Mouse (Mus musculus) heart, adult 11 months (tissue): ENCODE data around the gene Ruvbl1.

Source experiments
- DNase-seq: peaks from one replicate; pipeline ENCODE4 v3.0.0; 2022

The Ruvbl1 gene

DNA sequence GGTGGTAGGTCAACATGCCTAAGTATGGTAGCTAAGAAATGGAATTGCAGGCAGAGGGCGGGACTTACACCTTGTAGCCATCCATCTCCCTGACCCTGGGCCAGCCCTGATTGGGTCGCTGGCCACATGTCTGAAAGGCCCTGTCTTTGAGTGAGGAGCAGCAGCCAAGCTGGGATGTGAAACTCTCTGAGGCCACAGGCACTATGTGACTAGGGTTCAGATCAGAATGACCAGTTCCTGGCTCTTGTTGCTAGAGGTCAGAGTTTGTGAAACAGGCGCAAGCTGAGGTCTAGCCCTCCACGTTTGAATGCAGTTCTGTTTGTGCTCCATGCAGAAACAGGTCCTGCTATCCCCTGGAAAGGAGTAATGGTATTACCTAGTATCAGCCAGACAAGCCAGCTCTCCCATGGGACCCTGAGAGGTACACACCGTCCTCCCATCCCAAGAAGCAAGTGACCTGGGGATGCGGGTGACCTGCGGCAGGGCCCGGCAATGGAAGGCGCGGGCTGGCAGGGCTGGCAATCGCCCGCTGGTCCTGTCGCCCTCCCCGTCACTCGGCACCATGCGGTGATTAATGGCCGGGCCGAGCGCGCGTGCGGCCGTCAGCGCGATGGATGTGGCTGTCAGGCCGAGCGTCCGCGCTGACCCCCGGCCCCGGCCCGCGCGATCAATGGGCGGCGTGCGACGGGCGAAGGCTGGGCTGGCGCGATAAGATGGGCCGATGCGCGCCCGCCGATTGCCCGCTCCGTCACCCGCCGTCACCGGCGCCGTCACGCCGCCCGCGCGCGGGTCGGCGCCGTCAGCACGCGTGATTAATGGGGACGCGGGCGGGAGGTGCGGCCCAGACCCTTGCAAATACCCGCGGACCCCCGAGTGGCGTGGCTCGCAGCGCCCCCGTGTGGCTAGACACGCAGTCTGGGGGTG lies 34.5 kb downstream of the Ruvbl1 start:
- peak; percentile 94 for DNase-seq

DNA sequence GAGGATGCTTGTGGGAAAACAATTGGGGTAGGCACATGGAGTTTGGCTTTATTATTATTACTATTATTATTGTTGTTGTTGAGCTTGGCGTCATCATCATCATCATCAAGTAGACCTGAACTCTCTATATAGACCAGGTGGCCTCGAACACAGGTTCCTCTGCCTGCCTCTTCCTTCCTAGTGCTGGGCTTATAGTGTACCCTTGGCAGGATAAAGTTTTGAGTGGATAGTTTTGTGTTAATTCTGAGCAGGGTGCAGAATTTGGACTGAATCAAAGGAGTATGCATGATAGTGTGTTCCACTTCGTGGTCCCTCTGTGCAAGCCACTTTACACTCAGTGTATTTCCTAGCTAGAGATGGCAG lies 35.2 kb downstream of the Ruvbl1 start:
- DNase-seq = no peak

DNA sequence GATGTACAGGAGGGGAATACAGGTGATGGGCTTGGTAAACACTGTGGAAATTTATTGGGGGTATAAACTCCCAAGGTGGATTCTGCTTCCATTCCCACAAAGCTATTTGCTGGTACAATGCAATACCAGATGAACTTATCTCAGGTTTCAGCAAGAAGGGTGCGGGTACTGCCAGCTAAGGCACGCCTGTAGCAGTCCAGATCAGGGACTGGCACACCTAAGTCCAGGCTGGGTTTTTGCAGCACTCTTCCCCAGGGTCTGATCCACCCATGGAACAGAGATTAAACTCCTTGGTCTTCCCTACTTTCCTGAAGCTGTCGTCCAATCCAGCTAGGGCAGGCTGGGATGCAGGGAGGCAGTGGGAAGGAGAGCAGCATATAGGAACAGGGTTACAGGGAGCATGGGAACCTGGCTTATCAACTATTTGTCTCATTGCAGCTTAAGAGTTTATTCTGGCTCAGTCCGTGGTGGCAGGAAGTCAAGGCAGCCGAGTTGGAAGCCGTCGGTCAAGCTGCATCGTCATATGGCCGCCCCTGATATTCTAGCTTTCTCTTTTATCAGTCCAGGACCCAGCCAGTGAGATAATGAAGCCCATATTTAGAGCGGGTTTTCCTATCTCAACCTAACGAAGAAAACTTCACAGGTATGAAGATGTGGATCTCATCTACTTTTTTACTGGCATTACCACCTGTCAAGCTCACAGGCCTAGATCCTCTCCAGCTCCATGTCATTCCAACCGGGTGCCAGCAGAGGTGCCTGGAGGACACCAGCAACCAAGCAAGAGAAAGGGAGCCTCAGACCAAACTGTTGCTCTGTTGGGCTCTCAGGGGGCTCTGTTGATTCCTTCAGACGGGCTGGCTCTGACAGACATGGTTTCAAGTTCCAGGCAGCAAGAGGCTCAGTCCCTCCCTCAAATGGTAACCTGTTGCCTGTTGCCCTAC lies 37.1 kb downstream of the Ruvbl1 start:
- DNase-seq = peak; percentile 91

DNA sequence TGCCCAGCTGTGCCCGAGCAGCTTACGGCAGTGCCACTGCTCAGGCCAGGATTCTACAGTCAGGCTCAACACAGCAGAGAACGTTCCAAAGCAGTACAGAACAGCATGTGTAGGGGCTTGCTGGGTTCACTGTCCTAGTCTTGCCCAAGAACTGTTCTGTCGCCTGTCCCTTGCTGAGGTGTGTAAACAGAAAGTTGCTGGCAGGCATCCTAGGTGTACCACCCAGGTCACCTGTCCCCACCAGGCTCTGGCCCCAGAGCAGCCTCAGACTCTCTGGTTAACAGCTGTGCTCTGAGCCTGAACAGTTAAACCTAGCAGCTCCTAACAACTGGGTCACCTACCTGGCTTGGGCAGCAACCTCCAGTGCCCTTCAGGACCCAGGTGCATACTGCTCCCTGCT lies 37.8 kb downstream of the Ruvbl1 start:
- no peak for DNase-seq

DNA sequence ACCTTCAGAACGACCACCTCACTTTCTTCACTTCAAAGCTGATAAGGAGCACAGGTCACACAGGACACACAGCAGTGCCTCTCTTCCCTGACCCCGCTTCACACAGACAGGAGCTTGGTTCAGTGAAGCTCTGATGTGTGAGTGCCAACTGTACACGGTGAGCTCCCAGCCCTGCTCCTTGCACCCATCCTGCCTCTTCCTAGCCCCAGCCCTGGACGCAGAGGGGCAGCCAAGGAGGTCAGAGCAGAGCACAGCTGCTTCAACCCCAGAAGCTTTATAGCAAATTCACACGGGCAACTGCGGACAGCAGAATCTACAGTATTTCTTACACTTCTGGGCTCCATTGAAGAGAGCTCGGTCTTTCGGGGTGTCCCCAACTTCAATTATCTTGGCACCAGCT lies 48.8 kb downstream of the Ruvbl1 start:
- peak; percentile 85 for DNase-seq

DNA sequence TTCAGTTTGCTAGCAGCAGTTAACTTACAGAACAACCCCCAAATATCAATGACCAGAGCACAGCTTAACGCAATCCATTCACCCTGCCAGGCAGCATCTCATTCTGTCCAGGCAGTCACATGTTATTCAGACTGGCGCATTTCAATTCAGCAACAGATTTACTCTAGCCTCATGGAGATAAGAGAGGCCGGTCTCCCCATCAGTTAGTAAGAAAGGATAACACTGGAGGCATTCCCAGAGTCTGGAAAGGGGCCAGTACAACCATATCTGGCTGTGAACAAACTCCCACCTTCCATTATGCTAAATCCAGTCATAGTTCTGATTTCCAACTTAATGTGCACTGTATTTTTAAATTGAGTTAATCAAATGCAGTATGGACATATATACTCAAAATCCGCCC lies 49.3 kb downstream of the Ruvbl1 start:
- DNase-seq = peak; percentile 86

DNA sequence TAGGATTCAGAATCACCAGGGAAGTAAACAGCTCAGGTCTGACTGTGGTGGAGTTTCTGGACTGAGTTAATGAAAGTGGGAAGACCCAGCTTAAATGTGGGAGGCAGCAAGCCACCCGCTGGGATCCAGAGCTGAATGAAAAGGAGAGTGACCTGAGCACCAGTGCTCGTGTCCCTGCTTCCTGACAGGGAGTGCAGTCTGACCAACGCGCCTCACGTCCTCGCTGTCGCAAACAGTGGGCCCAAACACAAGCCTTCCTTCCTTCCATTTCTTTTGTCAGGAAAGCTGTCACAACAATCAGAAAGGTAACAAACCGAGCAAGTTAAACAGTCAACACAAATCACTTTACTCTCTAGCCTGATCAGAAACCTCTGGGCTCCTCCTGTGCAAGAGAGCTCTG lies 50.8 kb downstream of the Ruvbl1 start:
- peak; percentile 86 for DNase-seq

DNA sequence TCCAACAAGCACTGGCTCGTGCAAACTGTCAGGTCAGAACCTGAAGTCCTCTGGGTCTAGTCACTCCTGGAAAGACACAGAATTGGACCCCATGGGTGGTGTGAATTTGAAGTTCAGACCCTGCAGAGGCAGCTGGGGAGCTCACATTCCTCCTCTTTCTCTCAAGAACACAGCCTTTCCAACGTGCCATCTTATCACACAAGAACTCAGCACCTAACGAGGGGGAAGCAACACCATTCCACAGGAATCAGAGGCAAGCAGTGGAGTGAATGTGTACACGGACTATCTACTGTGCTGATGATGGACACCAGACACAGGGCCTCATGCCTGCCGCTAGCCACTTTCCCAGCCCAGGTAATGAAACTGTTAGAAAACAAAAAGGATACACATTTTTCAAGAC lies 51.5 kb downstream of the Ruvbl1 start:
- peak; percentile 83 for DNase-seq

DNA sequence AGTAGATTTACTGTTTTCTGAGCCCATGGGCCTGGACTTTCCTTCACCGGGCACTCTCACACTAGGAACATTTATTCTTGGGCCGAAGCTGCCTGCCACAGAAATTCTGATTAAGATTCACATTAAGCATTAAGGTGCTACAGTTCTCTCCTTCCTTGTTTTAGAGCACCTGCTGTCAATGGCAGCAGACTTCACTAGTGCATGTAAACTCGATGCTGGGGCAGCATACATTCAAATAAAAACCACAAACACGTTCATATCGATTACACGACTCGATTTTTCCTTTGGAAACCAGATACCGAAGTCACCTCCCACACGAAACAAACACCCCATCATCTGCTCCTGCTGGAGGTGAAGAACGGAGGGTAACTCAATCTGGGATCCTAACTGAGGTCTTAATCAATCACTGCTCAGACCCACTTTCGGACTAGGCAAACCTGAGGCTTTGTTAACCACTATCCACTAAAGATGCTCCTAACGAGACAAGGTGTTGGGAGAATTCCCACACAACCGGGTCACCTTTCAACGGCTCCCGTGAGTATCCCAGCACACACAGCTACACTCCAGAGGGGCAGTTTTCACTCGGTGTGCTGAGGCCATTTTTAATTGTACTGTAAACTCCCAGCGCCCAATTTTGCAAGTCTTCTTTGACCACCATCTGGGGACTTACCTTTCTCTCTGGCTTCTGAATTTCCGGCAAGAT lies 52.6 kb downstream of the Ruvbl1 start:
- no peak for DNase-seq

DNA sequence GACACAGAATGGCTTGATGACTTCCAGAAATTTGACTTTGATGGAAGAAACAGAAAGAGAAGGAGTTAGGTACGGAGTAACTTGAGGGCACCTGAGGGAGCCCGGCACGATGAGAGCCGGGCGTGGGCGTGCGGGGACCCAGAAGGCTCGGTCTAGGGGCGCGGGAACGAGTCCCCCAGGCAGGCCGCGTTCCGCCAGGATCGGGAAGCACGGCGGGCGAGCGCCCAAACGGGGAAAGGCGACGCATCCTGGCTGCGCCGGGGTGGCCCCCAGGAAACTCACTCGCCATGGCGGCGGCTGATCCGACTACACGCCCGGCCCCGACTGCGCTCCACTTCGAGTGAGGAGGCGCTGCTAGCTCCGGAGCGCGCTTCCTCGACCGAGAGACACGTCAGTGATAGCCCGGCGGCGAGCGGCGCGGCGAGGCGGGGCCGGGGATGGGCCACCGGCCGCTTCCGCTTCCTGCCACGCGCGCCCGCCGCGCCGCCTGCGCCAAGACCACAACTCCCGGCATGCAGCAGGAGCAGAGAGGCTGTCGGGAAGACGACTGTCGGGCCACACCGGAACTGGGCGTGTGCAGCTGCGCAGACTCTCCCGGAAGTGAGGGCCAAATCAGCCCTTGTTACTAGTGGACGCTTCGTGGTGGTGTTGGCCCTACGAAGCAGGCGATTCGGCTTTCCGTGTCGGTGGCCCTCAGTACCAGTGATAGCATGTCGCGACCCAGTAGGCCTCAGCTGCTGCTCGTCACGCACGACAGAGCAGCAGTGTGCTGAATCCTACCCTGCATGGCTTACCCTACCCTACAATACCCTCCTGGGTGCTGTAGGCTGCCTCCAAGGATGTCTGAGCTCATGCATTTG lies 53.4 kb downstream of the Ruvbl1 start, which contains the start of gene Sec61a1:
TSS of gene Sec61a1 (minus strand) at position 502 of the 860 bp plus-strand sequence.
- peak; percentile 100 for DNase-seq

DNA sequence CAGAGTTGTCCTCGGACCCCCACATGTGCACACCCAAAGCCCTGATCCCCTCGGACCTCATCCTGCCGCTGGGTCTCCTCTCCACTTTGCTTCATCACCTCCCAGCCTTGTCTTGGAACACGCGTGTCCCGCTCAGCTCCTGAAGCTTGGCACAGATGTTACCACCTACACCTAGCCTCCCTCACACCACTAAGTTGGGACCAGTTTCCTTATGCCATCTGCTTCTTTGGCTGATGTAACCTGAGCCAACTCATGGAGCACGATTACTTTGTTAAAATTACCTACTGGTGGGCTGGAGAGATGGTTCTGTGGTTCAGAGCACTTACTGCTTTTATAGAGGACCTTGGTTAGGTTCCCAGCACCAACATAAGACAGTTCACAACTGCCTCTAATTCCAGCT lies 56.6 kb downstream of the Ruvbl1 start:
- DNase-seq = peak; percentile 85

DNA sequence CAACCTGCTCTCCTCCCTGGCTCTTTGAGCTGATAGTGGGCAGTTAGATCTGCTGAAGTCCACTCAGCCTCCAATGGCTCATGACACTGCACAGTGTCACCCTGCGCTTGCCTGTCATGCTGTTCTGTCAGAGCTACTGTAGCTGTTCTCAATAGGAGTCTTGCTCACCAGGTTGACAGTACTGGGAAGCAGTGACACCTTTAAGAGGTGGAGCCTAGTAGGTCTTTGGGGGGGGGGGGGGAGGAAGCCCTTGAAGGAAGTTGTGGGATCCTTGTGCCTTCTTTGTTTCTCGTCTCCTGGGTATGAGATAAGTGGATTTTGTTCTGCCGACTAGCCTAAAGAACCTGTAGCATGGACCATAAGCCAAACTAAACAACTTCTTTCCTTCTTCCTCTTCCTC lies 57.4 kb downstream of the Ruvbl1 start:
- DNase-seq = no peak

DNA sequence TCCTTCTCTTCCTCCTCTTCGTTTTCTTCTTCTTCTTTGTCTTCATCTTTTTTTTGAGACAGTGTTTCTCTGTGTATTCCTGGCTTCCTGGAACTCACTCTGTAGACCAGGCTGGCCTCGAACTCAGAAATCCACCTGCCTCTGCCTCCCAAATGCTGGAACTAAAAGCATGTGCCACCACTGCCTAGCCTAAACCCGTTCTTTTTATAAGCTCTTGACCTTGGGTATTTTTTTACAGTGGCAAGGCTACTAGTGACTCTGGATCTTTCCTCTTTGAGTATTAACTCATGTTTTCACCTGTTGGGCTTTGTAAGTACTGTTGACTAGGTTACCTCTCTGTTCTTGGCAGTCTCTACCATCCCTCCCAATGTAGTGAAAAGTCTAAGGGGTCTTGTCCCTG lies 57.8 kb downstream of the Ruvbl1 start:
- no peak for DNase-seq

DNA sequence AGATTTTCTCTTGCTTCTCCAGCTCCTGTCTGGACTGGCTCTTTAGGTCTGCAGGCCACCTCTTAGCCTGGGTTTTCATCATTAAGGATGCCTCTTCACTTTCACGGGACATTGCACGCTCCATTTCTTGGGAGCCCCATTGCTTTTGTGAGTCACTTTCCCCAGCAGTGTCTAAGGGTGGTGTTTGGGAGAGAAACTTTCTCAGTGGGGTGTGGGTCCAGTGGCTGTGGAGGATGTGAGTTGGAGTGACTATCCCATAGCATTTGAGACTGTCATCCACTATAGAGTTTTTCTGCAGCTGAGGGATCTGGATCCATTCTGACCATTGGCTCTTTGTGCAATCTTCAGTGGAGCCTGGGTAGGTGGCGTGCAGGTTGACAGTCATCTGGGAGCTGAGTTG lies 58.2 kb downstream of the Ruvbl1 start:
- peak; percentile 80 for DNase-seq

DNA sequence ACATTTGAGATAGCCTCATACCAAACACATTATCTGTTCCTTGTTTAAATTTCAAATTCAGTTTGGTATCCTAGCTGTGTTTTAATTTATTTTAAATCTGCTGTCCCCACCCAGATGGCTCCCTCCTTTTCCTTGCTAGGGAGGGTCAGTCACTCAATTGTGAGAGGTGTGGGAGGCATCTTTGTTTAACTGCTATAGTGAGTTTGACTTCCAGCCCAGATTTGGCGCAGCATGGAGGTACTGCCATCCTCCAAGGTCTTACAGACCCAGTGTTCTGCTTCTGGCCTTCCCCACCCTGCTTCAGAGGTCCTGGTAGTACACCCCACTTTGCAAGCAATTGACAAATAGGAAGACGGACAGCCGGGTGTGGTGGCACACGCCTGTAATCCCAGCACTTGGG lies 58.8 kb downstream of the Ruvbl1 start:
- DNase-seq = peak; percentile 17

DNA sequence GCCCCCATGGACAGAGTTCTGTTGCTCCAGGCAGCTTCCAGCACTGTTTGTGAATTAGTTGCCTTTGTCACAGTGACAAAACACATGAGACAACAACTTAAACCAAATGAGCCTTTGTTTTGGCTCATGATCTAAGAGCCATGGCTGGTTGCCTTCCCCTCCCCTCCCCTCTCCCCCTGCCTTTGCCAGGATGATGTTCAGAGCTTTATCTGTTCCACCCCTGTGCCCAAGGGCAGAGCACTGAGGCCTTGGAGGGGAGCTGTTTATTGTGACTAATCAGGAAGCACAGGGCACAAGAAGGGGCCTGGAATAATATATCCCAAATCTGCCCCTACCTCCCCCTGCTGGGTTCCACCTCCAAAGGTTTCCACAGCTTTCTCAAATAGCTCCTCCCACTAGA lies 65.1 kb downstream of the Ruvbl1 start:
- DNase-seq = peak; percentile 72

DNA sequence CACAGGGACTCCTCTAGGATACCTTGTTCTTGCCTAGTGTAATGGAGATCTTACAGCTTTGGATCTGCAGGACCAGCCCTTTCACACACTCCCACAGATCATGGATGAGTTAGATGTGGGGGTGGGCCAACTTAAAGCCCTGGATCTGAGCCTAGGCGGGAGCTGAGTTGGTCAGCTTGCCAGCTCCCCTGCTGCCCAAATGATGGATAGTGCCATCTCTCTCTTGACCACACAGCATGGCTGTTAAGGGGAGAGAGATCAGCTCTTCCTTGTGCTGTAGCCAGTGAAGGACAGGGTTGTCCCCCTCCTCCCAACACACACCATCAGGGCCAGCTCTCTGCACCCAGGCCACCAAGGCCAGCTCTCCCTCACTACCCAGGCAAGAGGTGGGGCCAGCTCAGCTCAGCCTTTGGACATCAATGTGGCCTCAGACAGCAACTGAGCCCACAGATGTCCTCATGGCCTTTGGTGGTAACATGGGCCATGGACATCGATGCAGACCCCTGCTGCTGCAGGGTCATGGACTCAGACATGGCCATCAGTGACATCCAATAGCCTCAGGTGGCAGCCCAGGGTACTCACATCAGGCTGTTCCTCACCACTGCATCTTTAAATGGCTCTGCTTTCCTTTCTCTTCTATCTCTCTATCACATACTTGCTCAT lies 75.0 kb downstream of the Ruvbl1 start:
- DNase-seq = peak; percentile 85

DNA sequence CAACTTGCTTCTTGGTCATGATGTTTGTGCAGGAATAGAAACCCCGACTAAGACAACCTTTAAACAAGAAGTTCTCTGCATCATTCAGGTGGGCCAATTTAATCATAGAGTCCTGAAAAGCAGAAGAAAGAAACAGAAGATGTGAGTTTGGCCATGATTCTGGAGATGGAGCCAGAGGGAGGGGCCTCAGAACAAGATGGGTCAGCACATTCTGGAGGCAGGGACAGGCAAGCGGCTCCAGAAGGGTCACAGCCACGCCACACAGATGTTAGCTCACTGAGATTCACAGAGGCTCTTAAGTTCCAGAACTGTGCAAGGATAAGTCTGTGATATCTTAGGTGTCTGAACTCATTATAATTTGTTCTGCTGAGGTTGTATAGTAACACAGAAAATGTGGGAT lies 79.0 kb downstream of the Ruvbl1 start:
- peak; percentile 77 for DNase-seq

DNA sequence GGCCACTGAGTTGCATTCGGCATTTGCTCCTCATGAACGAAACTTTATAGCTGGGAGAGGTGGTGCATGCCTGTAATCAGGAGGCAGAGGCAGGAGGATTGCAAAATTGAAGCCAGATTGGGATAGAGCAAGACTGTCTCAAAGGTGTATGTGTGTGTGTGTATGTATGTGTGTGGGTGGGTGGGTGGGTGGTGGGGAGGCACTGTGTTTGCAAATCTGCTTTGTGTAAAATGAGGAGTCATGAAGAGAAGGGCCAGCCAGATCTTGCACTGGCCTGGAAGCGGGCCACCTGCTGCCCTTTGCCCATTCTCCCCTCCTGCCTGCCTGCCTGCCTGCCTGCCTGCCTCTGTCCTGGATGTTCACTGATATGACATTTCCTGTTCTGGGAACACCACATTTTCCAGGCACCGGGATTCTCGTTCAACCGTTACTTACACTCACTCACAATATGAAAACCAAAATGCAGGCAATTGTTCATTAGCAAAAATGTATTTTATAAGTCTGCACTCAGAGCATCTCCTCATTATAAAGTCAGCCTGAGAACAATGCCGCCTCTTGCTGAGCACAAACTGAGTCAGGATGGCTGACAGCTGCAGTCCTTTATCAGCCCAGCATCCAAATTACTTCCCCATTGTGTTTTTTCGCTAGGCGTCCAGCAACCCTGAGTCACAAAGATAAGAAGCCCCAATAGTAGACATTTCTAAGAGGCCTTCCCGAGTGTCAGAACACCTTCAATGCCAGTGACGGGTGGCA lies 79.6 kb downstream of the Ruvbl1 start:
- DNase-seq = peak; percentile 76

DNA sequence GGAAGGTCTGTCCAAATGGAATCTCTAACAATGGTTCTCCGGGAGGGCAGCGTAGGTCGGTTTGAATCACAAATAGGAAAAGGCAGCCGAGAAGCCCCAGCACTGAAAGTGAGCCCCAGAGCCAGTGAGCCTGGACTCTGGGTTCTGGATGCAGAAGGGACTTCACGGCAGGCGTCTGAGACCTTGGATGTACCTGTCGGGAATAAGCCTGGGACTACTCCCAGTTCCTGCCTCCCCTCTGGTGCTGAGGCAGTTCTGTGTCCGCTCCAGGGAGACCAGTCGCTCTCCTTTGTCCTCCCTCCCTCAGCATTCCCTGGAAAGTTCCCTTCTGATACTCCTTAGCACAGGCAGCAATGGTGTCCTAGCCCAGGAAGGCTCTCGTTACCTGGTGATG lies 80.2 kb downstream of the Ruvbl1 start:
- no peak for DNase-seq
